Mouse (Mus musculus): Measurements from ENCODE around the gene Tmem171. TPM values are rescaled to one million over a fixed set of nuclear protein-coding genes. Genes with fewer than 3 reads are reported as not detected.

Tmem171 gene
- polyA plus RNA-seq, 1 experiment from 2014 or later = 1.0 TPM

- H3K4me3 ChIP-seq = no peak overlapping the region
- no peaks in the 10 kb centered on the region for H3K9me3 ChIP-seq
- no peaks in the 10 kb centered on the region for H3K36me3 ChIP-seq
- peak; percentile 69 for DNase-seq (ENCODE audit: low spot score)
- H3K27me3 ChIP-seq (ENCODE audit: insufficient read depth, poor library complexity, severe bottlenecking) = no peaks in the 10 kb centered on the region
- WGBS = 80% methylated on average over 10 of the region's 10 CpGs
- H3K4me1 ChIP-seq = peaks cover 19% of the 10 kb centered on the region; the same call in 1 of the 2 replicates
- H3K27ac ChIP-seq = peak overlapping the region; percentile 17; the same call in 1 of the 2 replicates
Measured at GRCm38 (mm10) chr13:98654129-98654939, 40.3 kb downstream of the Tmem171 start.

- Histone ChIP-seq H3K4me3 (no peak overlapping the region), H3K27me3 (ENCODE audit: insufficient read depth, poor library complexity, severe bottlenecking) (no peaks in the 10 kb centered on the region), H3K9me3 (no peaks in the 10 kb centered on the region), H3K36me3 (no peaks in the 10 kb centered on the region), H3K4me1 (peaks cover 25% of the 10 kb centered on the region; the same call in 1 of the 2 replicates), H3K27ac (no peak overlapping the region)
- WGBS = 59% methylated on average over 2 of the region's 2 CpGs
- DNase-seq (ENCODE audit: low spot score) = peak; percentile 67
Measured at GRCm38 (mm10) chr13:98652194-98652593, 42.4 kb downstream of the Tmem171 start.

- Histone ChIP-seq H3K36me3 (no peaks in the 10 kb centered on the region), H3K4me3 (no peak overlapping the region), H3K4me1 (peaks cover 25% of the 10 kb centered on the region; the same call in 1 of the 2 replicates), H3K27ac (no peak overlapping the region), H3K9me3 (no peaks in the 10 kb centered on the region), H3K27me3 (ENCODE audit: insufficient read depth, poor library complexity, severe bottlenecking) (no peaks in the 10 kb centered on the region)
- peak; percentile 73 for DNase-seq (ENCODE audit: low spot score)
- 71% methylated on average over 17 of the region's 17 CpGs for WGBS
Measured at GRCm38 (mm10) chr13:98651228-98651977, 43.2 kb downstream of the Tmem171 start.

- H3K4me1 ChIP-seq = peaks cover 15% of the 10 kb centered on the region; the same call in 1 of the 2 replicates
- DNase-seq (ENCODE audit: low spot score) = no peak
- no peak overlapping the region for H3K4me3 ChIP-seq
- no peaks in the 10 kb centered on the region for H3K9me3 ChIP-seq
- WGBS = 81% methylated on average over 22 of the region's 22 CpGs
- no peak overlapping the region for H3K27ac ChIP-seq
- no peaks in the 10 kb centered on the region for H3K36me3 ChIP-seq
- H3K27me3 ChIP-seq (ENCODE audit: insufficient read depth, poor library complexity, severe bottlenecking) = no peaks in the 10 kb centered on the region
Measured at GRCm38 (mm10) chr13:98647775-98648568, 46.7 kb downstream of the Tmem171 start.

- no peaks in the 10 kb centered on the region for H3K9me3 ChIP-seq
- no peaks in the 10 kb centered on the region for H3K36me3 ChIP-seq
- no peak for DNase-seq (ENCODE audit: low spot score)
- H3K4me1 ChIP-seq = peaks cover 29% of the 10 kb centered on the region
- WGBS = 88% methylated on average over 5 of the region's 5 CpGs
- no peaks in the 10 kb centered on the region for H3K27me3 ChIP-seq (ENCODE audit: insufficient read depth, poor library complexity, severe bottlenecking)
- no peak overlapping the region for H3K4me3 ChIP-seq
- H3K27ac ChIP-seq = no peak overlapping the region
Measured at GRCm38 (mm10) chr13:98638507-98639166, 56.0 kb downstream of the Tmem171 start.

GRCm38 (mm10) chr13:98637145-98637544 lies 57.5 kb downstream of the Tmem171 start, which contains the start of gene Tmem174:
TSS of gene Tmem174 (minus strand) at chr13:98637410.
- no peak for DNase-seq (ENCODE audit: low spot score)
- 75% methylated on average over 12 of the region's 12 CpGs for WGBS
- Histone ChIP-seq H3K4me3 (peak within 1 kb of the TSS; percentile 36), H3K27ac (no peak within 1 kb of the TSS), H3K9me3 (no peaks in the 10 kb centered on the region), H3K36me3 (no peaks in the 10 kb centered on the region), H3K27me3 (ENCODE audit: insufficient read depth, poor library complexity, severe bottlenecking) (no peaks in the 10 kb centered on the region), H3K4me1 (peaks cover 39% of the 10 kb centered on the region)

- H3K4me3 ChIP-seq = peak overlapping the region; percentile 36
Measured at GRCm38 (mm10) chr13:98636571-98636970, 58.1 kb downstream of the Tmem171 start.

More at GRCm38 (mm10) chr13:98636571-98636970, 58.1 kb downstream of the Tmem171 start:
- Histone ChIP-seq H3K4me1 (peaks cover 41% of the 10 kb centered on the region), H3K9me3 (no peaks in the 10 kb centered on the region), H3K36me3 (no peaks in the 10 kb centered on the region), H3K27ac (no peak overlapping the region), H3K27me3 (ENCODE audit: insufficient read depth, poor library complexity, severe bottlenecking) (peaks cover under 1% of the 10 kb centered on the region)
- no peak for DNase-seq (ENCODE audit: low spot score)
- WGBS = 47% methylated on average over 18 of the region's 18 CpGs

Other genes starting within 250 kb of the Tmem171 start
- 0.48 and 0.82 TPM in 2 replicates for gene Gm10320, start 202.8 kb downstream of the Tmem171 start, polyA plus RNA-seq (2016; fragmentation: Nextera tagmentation; extraction: Ambion mirVana)
- 0.05 TPM in 1 of 2 replicates, not detected in the other for gene Tmem174, start 57.4 kb downstream of the Tmem171 start, polyA plus RNA-seq (2016; fragmentation: Nextera tagmentation; extraction: Ambion mirVana)
- 26.7 and 30.2 TPM in 2 replicates for gene Fcho2, start 120.6 kb upstream of the Tmem171 start, polyA plus RNA-seq (2016; fragmentation: Nextera tagmentation; extraction: Ambion mirVana)
- gene Tnpo1, start 231.6 kb upstream of the Tmem171 start, polyA plus RNA-seq (2016; fragmentation: Nextera tagmentation; extraction: Ambion mirVana) = 60.5 and 67.7 TPM in 2 replicates